In the genomic region with DNA sequence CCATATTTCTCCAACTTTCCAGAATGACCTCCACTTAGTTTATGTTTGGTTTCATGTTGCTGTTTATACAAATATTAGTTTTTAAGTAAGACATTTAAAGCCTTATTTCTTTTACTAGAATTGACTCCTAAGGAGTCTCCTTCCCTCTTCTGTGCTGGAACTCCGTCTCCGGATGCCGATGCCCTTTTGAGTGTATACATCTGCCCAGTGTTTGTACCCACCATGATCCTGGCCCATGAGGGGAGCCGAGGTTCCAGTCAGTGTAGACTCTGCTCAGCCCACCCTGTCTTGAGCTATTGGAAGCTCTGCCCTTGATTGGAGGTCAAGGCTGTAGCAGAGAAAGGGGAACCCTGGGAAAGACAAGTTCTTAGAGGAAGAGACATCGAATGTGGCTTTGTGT, we compare ENCODE assay signal across 21 mouse cellular contexts. TPM values are rescaled to one million over a fixed set of nuclear protein-coding genes. Genes with fewer than 3 reads are reported as not detected.
"Had no signal": no experiment of that assay in that cellular context is flagged by ENCODE, and none has a peak within 500 bp of the region (broad histone marks: within the 10 kb centered on the region; RNA-seq: fewer than 3 reads in every experiment).

No protein-coding gene starts in this region.

- H3K9me3 ChIP-seq: limb, embryonic 10.5 days; limb, embryonic 13.5 days; midbrain, embryonic 12.5 days; midbrain, embryonic 15.5 days; neural tube, embryonic 12.5 days; neural tube, embryonic 15.5 days had no signal

- DNase-seq: kidney, adult 11 months; kidney, adult 8-10 months; kidney, postnatal 14 days; layer of hippocampus, adult 9-11 months; liver; liver, postnatal 0 days; lung, embryonic 14.5 days; right cerebral cortex, adult 18-20 months; right cerebral cortex, postnatal 14 days; right cerebral cortex, postnatal 4 days; thymus, postnatal 25 days had no signal

- H3K9ac ChIP-seq: limb, embryonic 13.5 days; liver, embryonic 14.5 days; liver, postnatal 0 days; lung, embryonic 14.5 days; midbrain, embryonic 12.5 days; midbrain, embryonic 15.5 days; neural tube, embryonic 12.5 days; neural tube, embryonic 15.5 days had no signal

- H3K4me2 ChIP-seq: limb, embryonic 13.5 days; lung, embryonic 14.5 days; midbrain, embryonic 12.5 days; midbrain, embryonic 15.5 days; neural tube, embryonic 12.5 days; neural tube, embryonic 15.5 days had no signal

- H3K27ac ChIP-seq: layer of hippocampus, adult 2 months; limb, embryonic 10.5 days; limb, embryonic 13.5 days; liver, embryonic 14.5 days; macrophage; midbrain, embryonic 12.5 days; midbrain, embryonic 15.5 days; neural tube, embryonic 12.5 days; neural tube, embryonic 15.5 days had no signal

- ATAC-seq: liver, postnatal 0 days; lung, postnatal 0 days; midbrain, embryonic 15.5 days had no signal

- H3K27me3 ChIP-seq: limb, embryonic 13.5 days; midbrain, embryonic 12.5 days; midbrain, embryonic 15.5 days; neural tube, embryonic 12.5 days; neural tube, embryonic 15.5 days had no signal

- H3K36me3 ChIP-seq: midbrain, embryonic 12.5 days; midbrain, embryonic 15.5 days; neural tube, embryonic 12.5 days; neural tube, embryonic 15.5 days had no signal

- H3K4me3 ChIP-seq: layer of hippocampus, adult 2 months; limb, embryonic 10.5 days; limb, embryonic 13.5 days; midbrain, embryonic 12.5 days; midbrain, embryonic 15.5 days; neural tube, embryonic 12.5 days; neural tube, embryonic 15.5 days had no signal

RNA-seq across cellular contexts. Expression of a gene that starts 18.2 kb away (rescaled TPM):
- polyA plus RNA-seq: macrophage had no signal
